Mouse (Mus musculus): ENCODE data around the gene Nudt16. TPM values are rescaled to one million over a fixed set of nuclear protein-coding genes. Genes with fewer than 3 reads are reported as not detected.
"Not testable (repeated sequence)": the region's sequence is repeated elsewhere in the genome, so short reads cannot be mapped to it uniquely, and the experiment has no call there.

The Nudt16 gene
- 18.6 and 20.7 TPM in 2 replicates for polyA plus RNA-seq (2015; fragmentation: Nextera tagmentation; extraction: Ambion mirVana)

DNA sequence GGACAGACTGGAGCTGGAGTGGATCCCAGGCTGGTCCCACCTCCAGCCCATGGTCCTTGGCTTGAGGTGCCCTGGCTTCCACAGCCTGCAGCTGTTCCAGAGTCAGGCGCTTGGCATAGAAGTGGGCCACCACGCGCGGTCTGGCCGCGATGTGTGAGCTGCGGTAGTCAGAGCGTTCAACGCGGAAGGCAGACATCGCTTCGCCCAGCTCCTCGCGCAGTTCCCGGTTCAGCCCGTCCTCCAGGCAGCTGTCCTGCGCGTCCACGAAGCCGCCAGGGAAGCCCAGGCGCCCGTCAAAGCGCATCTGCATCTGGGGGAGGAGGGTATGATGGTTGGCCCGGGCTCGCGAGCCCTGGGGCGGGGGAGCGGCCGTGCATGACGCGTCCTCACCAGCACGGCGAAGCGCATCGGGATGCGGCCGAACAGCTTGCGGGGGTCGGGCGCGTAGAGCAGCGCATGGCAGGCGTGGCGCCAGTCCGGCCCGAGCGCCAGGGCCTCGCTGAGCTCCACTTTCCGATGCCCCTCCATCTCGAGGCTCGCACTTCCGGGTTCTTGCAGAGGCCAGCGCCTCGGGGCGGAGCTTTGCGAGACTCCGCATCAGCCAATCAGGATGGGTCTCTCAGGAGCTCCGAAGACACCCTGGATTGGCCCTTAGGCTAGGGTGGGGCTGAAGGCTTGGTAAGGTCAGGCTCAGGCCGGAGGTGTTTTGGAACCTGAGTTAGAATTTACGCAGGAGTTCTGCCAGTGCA is at the start of gene Nudt16:
Nudt16 (minus strand) TSS at position 572 of the 749 bp plus-strand sequence.
- no peaks in the 10 kb centered on the region for H3K36me3 ChIP-seq (ENCODE audit: control insufficient read depth, insufficient read depth, low read length)
- H3K9ac ChIP-seq (ENCODE audit: low read length) = peak within 1 kb of the TSS; percentile 89
- peak within 1 kb of the TSS; percentile 84 for H3K27ac ChIP-seq (ENCODE audit: low read length)
- no peaks in the 10 kb centered on the region for H3K27me3 ChIP-seq (ENCODE audit: control insufficient read depth, insufficient read depth, low read length)
- H3K4me1 ChIP-seq (ENCODE audit: control insufficient read depth, insufficient read depth, low read length) = peaks cover 10% of the 10 kb centered on the region; the same call in 1 of the 2 replicates
- WGBS = 1% methylated on average over 60 of the region's 60 CpGs
- no peaks in the 10 kb centered on the region for H3K9me3 ChIP-seq (replicated peaks; ENCODE audit: control insufficient read depth, low read length)
- peak; percentile 99 for ATAC-seq (ENCODE audit: insufficient read depth, low FRiP score)
- peak within 1 kb of the TSS; percentile 77 for H3K4me3 ChIP-seq (replicated peaks; ENCODE audit: low read length)
- peak within 1 kb of the TSS; percentile 94 for H3K4me2 ChIP-seq (ENCODE audit: low read depth, low read length)

- H3K36me3 ChIP-seq (ENCODE audit: control insufficient read depth, insufficient read depth, low read length) = no peaks in the 10 kb centered on the region
- H3K9me3 ChIP-seq (replicated peaks; ENCODE audit: control insufficient read depth, low read length) = no peaks in the 10 kb centered on the region
- H3K9ac ChIP-seq (ENCODE audit: low read length) = no peak within 1 kb of the TSS
- no peak for ATAC-seq (ENCODE audit: insufficient read depth, low FRiP score)
- no peaks in the 10 kb centered on the region for H3K4me1 ChIP-seq (ENCODE audit: control insufficient read depth, insufficient read depth, low read length)
- no peak within 1 kb of the TSS for H3K4me3 ChIP-seq (replicated peaks; ENCODE audit: low read length)
- no peak within 1 kb of the TSS for H3K4me2 ChIP-seq (ENCODE audit: low read depth, low read length)
- WGBS = 76% methylated on average over 6 of the region's 6 CpGs
- H3K27ac ChIP-seq (ENCODE audit: low read length) = no peak within 1 kb of the TSS
- H3K27me3 ChIP-seq (ENCODE audit: control insufficient read depth, insufficient read depth, low read length) = no peaks in the 10 kb centered on the region
Observed at GRCm38 (mm10) chr9:105144992-105145391, 13.4 kb upstream of the Nudt16 start, which contains the start of gene 1700080E11Rik. Gene 1700080E11Rik (minus strand): TSS chr9:105145092.

- Histone ChIP-seq H3K4me2 (ENCODE audit: low read depth, low read length) (no peak overlapping the region), H3K36me3 (ENCODE audit: control insufficient read depth, insufficient read depth, low read length) (no peaks in the 10 kb centered on the region), H3K9ac (ENCODE audit: low read length) (no peak overlapping the region), H3K27me3 (ENCODE audit: control insufficient read depth, insufficient read depth, low read length) (no peaks in the 10 kb centered on the region), H3K27ac (ENCODE audit: low read length) (no peak overlapping the region), H3K4me3 (replicated peaks; ENCODE audit: low read length) (no peak overlapping the region), H3K9me3 (replicated peaks; ENCODE audit: control insufficient read depth, low read length) (no peaks in the 10 kb centered on the region), H3K4me1 (ENCODE audit: control insufficient read depth, insufficient read depth, low read length) (no peaks in the 10 kb centered on the region)
- ATAC-seq (ENCODE audit: insufficient read depth, low FRiP score) = no peak
- WGBS = 62% methylated on average over 6 of the region's 6 CpGs
Observed at GRCm38 (mm10) chr9:105139204-105139603, 7.6 kb upstream of the Nudt16 start.

- no peak for ATAC-seq (ENCODE audit: insufficient read depth, low FRiP score)
- Histone ChIP-seq H3K9me3 (replicated peaks; ENCODE audit: control insufficient read depth, low read length) (no peaks in the 10 kb centered on the region), H3K4me3 (replicated peaks; ENCODE audit: low read length) (no peak overlapping the region), H3K4me1 (ENCODE audit: control insufficient read depth, insufficient read depth, low read length) (no peaks in the 10 kb centered on the region), H3K27me3 (ENCODE audit: control insufficient read depth, insufficient read depth, low read length) (no peaks in the 10 kb centered on the region), H3K27ac (ENCODE audit: low read length) (no peak overlapping the region), H3K4me2 (ENCODE audit: low read depth, low read length) (no peak overlapping the region), H3K9ac (ENCODE audit: low read length) (no peak overlapping the region), H3K36me3 (ENCODE audit: control insufficient read depth, insufficient read depth, low read length) (no peaks in the 10 kb centered on the region)
- 35% methylated on average over 1 of the region's 1 CpGs for WGBS
Observed at GRCm38 (mm10) chr9:105136404-105136803, 4.8 kb upstream of the Nudt16 start.

DNA sequence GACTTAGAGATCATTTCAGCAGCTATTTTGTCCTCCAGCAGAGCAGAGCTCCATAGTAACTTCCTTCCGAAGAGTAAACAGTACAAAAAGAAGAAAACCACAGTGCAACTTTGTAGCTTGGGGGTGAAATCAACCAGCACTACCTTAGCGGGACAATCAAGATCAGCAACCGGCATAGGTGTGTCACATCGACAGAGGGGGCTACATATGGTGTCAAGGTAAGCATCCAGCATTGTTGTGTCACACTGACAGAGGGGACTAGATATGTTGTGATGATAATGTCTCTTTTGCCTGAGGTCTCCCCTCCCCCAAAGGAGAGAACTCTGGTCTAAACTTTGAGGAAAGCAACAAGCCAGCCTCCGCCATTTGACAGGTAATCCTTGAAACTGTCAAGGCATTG is 2.9 kb upstream of the Nudt16 start:
- Histone ChIP-seq H3K27ac (ENCODE audit: low read length) (no peak overlapping the region), H3K9me3 (replicated peaks; ENCODE audit: control insufficient read depth, low read length) (no peaks in the 10 kb centered on the region), H3K9ac (ENCODE audit: low read length) (no peak overlapping the region), H3K4me1 (ENCODE audit: control insufficient read depth, insufficient read depth, low read length) (peaks cover 10% of the 10 kb centered on the region; the same call in 1 of the 2 replicates), H3K4me2 (ENCODE audit: low read depth, low read length) (no peak overlapping the region), H3K27me3 (ENCODE audit: control insufficient read depth, insufficient read depth, low read length) (no peaks in the 10 kb centered on the region), H3K4me3 (replicated peaks; ENCODE audit: low read length) (no peak overlapping the region), H3K36me3 (ENCODE audit: control insufficient read depth, insufficient read depth, low read length) (no peaks in the 10 kb centered on the region)
- WGBS = 78% methylated on average over 5 of the region's 5 CpGs
- no peak for ATAC-seq (ENCODE audit: insufficient read depth, low FRiP score)

DNA sequence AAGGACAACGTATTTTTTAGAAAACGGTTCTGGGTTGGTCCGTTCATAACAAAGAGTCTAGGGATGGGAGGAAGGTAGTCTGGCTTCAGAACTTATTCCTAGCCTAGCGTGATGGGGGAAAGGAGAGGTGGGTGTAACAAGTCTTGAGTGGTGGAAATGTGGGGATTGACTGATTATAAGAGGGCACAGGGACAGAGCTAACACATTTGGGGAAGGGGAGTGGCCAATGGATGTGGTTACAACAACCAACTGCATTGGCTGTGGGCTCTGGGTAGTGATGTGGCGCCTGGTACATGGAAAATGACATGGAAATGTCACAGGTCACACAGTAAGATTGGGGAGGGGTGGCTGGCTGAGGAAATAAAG is 361 bp upstream of the Nudt16 start:
- peak overlapping the region; percentile 77 for H3K4me3 ChIP-seq (replicated peaks; ENCODE audit: low read length)
- 22% methylated on average over 5 of the region's 5 CpGs for WGBS
- peak overlapping the region; percentile 94 for H3K4me2 ChIP-seq (ENCODE audit: low read depth, low read length)
- H3K27ac ChIP-seq (ENCODE audit: low read length) = peak overlapping the region; percentile 13; the same call in 1 of the 2 replicates
- peak overlapping the region; percentile 89 for H3K9ac ChIP-seq (ENCODE audit: low read length)
- no peaks in the 10 kb centered on the region for H3K36me3 ChIP-seq (ENCODE audit: control insufficient read depth, insufficient read depth, low read length)
- peaks cover 10% of the 10 kb centered on the region; the same call in 1 of the 2 replicates for H3K4me1 ChIP-seq (ENCODE audit: control insufficient read depth, insufficient read depth, low read length)
- no peaks in the 10 kb centered on the region for H3K9me3 ChIP-seq (replicated peaks; ENCODE audit: control insufficient read depth, low read length)
- no peaks in the 10 kb centered on the region for H3K27me3 ChIP-seq (ENCODE audit: control insufficient read depth, insufficient read depth, low read length)
- peak; percentile 19; the same call in 1 of the 2 replicates for ATAC-seq (ENCODE audit: insufficient read depth, low FRiP score)

DNA sequence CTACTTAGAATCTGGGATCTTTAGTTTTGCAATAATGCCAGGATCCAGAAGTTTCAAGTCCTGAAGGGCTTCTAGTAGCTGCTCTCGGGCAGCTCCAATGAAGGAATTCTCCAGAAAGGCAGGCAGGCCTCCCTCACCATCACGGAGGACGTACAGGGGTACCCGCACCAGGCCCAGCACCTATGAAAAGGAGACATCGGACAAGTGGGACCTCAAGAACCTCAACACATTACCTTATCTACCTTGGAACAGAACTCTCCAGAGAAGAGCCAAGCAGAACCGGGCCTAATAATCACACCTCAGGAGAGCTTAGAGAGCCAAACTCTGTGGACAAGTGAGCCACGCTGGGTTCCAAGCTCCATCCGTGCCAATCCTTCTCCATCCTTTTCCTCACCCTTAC is 1.3 kb downstream of the Nudt16 start:
- Histone ChIP-seq H3K9me3 (replicated peaks; ENCODE audit: control insufficient read depth, low read length) (no peaks in the 10 kb centered on the region), H3K4me1 (ENCODE audit: control insufficient read depth, insufficient read depth, low read length) (peaks cover 10% of the 10 kb centered on the region; the same call in 1 of the 2 replicates), H3K27ac (ENCODE audit: low read length) (no peak overlapping the region), H3K4me2 (ENCODE audit: low read depth, low read length) (peak overlapping the region; percentile 94), H3K36me3 (ENCODE audit: control insufficient read depth, insufficient read depth, low read length) (no peaks in the 10 kb centered on the region), H3K27me3 (ENCODE audit: control insufficient read depth, insufficient read depth, low read length) (no peaks in the 10 kb centered on the region), H3K4me3 (replicated peaks; ENCODE audit: low read length) (0 out of 2 replicates have a peak overlapping the region, but pooled peaks have one; percentile 77), H3K9ac (ENCODE audit: low read length) (no peak overlapping the region)
- WGBS = 92% methylated on average over 8 of the region's 8 CpGs
- ATAC-seq (ENCODE audit: insufficient read depth, low FRiP score) = no peak

DNA sequence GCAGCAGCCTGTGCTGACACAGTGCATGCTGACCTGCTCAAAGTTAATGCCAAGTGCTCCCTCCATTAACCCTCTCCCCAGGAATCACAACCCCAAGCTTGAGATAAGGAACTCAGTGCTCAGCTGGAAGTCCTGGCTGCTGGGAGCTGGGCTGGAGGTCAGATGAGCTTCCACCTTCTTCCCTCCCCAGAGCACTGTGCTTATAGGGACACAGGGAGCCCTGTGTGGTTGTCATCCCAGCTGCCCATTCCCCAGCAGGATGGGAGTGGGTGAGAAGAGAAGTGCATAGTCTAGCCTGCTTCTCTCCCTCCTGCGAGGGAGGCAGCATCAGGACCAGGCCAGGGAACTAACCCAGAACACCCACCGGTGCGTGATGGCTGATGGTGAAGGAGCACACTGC is 6.4 kb downstream of the Nudt16 start:
- not testable (repeated sequence) for H3K4me2 ChIP-seq (ENCODE audit: low read depth, low read length); H3K9me3 ChIP-seq (replicated peaks; ENCODE audit: control insufficient read depth, low read length); H3K27ac ChIP-seq (ENCODE audit: low read length); H3K9ac ChIP-seq (ENCODE audit: low read length); H3K36me3 ChIP-seq (ENCODE audit: control insufficient read depth, insufficient read depth, low read length); H3K27me3 ChIP-seq (ENCODE audit: control insufficient read depth, insufficient read depth, low read length); H3K4me1 ChIP-seq (ENCODE audit: control insufficient read depth, insufficient read depth, low read length); H3K4me3 ChIP-seq (replicated peaks; ENCODE audit: low read length); ATAC-seq (ENCODE audit: insufficient read depth, low FRiP score)
- WGBS = 97% methylated on average over 2 of the region's 3 CpGs

DNA sequence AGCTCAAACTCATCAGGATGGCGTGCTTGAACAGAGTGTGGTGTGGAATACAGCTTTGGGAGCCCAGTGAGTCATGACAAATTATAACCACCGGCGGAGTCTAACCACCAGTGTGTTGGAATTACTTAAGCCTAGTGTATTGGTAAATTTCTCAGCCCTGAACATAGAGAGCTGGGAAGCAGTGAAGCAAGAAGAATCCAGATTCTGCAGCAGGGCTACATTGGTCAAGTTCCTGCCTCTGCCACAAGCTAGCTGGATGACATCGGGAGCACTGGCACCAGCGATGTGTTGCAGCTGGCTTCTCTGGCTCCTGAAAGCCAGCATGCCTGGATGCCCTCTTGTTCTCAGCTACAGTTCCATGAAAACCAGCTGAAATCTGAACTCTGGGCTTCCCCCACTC is 27.7 kb downstream of the Nudt16 start:
- no peaks in the 10 kb centered on the region for H3K36me3 ChIP-seq (ENCODE audit: control insufficient read depth, insufficient read depth, low read length)
- no peaks in the 10 kb centered on the region for H3K4me1 ChIP-seq (ENCODE audit: control insufficient read depth, insufficient read depth, low read length)
- WGBS = 87% methylated on average over 5 of the region's 5 CpGs
- H3K4me2 ChIP-seq (ENCODE audit: low read depth, low read length) = no peak overlapping the region
- ATAC-seq (ENCODE audit: insufficient read depth, low FRiP score) = no peak
- H3K9me3 ChIP-seq (replicated peaks; ENCODE audit: control insufficient read depth, low read length) = no peaks in the 10 kb centered on the region
- H3K27me3 ChIP-seq (ENCODE audit: control insufficient read depth, insufficient read depth, low read length) = no peaks in the 10 kb centered on the region
- no peak overlapping the region for H3K27ac ChIP-seq (ENCODE audit: low read length)
- no peak overlapping the region for H3K9ac ChIP-seq (ENCODE audit: low read length)
- H3K4me3 ChIP-seq (replicated peaks; ENCODE audit: low read length) = no peak overlapping the region

Measured in stomach, embryonic 16.5 days (tissue).